Mouse (Mus musculus): ENCODE results near the gene Stx4a. TPM values are rescaled to one million over a fixed set of nuclear protein-coding genes. Genes with fewer than 3 reads are reported as not detected.
A peak's percentile ranks its signal among the peaks of the same experiment; 100 is the strongest.

The Stx4a gene
- polyA plus RNA-seq, 1 experiment from 2014 or later: 10.6 TPM

GRCm38 (mm10) chr7:127798591-127798990 is 25.5 kb upstream of the Stx4a start:
- Histone ChIP-seq H3K27me3 (ENCODE audit: control insufficient read depth, insufficient read depth, low read length) (no peaks in the 10 kb centered on the region), H3K4me3 (replicated peaks; ENCODE audit: low read length) (no peak overlapping the region), H3K9ac (no peak overlapping the region), H3K27ac (no peak overlapping the region), H3K4me1 (replicated peaks; ENCODE audit: control insufficient read depth, insufficient read depth, low read length) (0 out of 2 replicates have a peak, but pooled peaks cover 5% of the 10 kb centered on the region), H3K9me3 (ENCODE audit: control insufficient read depth, low read length) (no peaks in the 10 kb centered on the region), H3K36me3 (replicated peaks; ENCODE audit: control insufficient read depth, insufficient read depth) (peaks cover 74% of the 10 kb centered on the region), H3K4me2 (replicated peaks) (no peak overlapping the region)
- no peak for DNase-seq (ENCODE audit: low spot score)
- over 99% methylated on average over 4 of the region's 4 CpGs for WGBS
- no peak for ATAC-seq (ENCODE audit: low FRiP score)

DNA sequence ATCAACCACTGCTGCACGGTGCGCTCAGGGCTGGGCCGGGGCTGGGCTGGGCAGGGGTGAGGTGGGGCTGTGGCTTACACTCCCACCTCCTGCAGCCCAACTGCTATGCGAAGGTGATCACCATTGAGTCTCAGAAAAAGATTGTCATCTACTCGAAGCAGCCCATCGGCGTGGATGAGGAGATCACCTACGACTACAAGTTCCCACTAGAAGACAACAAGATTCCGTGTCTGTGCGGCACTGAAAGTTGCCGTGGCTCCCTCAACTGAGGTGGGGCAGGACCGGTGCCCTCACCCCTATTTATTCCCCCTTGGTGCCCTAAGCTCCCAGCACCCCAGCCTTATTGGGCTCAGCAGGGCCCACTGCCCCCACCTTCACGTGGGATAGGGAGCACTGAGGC is 24.9 kb upstream of the Stx4a start:
- DNase-seq (ENCODE audit: low spot score) (no peak), ATAC-seq (ENCODE audit: low FRiP score) (no peak)
- no peak overlapping the region for H3K27ac ChIP-seq
- WGBS: 95% methylated on average over 13 of the region's 13 CpGs
- 0 out of 2 replicates have a peak, but pooled peaks cover 5% of the 10 kb centered on the region for H3K4me1 ChIP-seq (replicated peaks; ENCODE audit: control insufficient read depth, insufficient read depth, low read length)
- H3K4me2 ChIP-seq (replicated peaks): no peak overlapping the region
- H3K9me3 ChIP-seq (ENCODE audit: control insufficient read depth, low read length): no peaks in the 10 kb centered on the region
- no peaks in the 10 kb centered on the region for H3K27me3 ChIP-seq (ENCODE audit: control insufficient read depth, insufficient read depth, low read length)
- H3K36me3 ChIP-seq (replicated peaks; ENCODE audit: control insufficient read depth, insufficient read depth): peaks cover 71% of the 10 kb centered on the region
- no peak overlapping the region for H3K4me3 ChIP-seq (replicated peaks; ENCODE audit: low read length)
- no peak overlapping the region for H3K9ac ChIP-seq

DNA sequence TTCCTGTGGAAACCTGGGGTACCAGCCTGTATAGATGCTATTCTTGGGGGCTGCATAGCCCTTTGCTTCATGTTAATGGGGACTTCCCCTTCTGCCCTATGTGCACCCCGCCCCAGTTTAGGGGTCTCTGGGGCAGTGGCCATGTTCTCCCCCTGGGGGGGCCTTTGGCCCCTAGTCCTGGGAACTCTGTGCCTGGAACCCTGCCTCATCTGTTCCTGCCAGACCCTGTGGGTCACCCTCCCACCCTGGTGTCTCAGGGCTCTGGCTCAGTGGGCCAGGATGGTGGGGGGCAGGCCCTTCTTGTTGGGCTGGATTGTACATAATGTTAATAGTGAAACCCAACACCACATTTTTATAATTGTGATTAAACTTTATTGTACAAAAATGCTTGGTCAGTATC is 24.4 kb upstream of the Stx4a start:
- H3K4me3 ChIP-seq (replicated peaks; ENCODE audit: low read length): no peak overlapping the region
- 0 out of 2 replicates have a peak, but pooled peaks cover 5% of the 10 kb centered on the region for H3K4me1 ChIP-seq (replicated peaks; ENCODE audit: control insufficient read depth, insufficient read depth, low read length)
- H3K9me3 ChIP-seq (ENCODE audit: control insufficient read depth, low read length): no peaks in the 10 kb centered on the region
- H3K36me3 ChIP-seq (replicated peaks; ENCODE audit: control insufficient read depth, insufficient read depth): peaks cover 66% of the 10 kb centered on the region
- WGBS: 100% methylated on average over 1 of the region's 1 CpGs
- H3K27me3 ChIP-seq (ENCODE audit: control insufficient read depth, insufficient read depth, low read length): no peaks in the 10 kb centered on the region
- H3K9ac ChIP-seq: no peak overlapping the region
- DNase-seq (ENCODE audit: low spot score): no peak
- ATAC-seq (ENCODE audit: low FRiP score): no peak
- no peak overlapping the region for H3K4me2 ChIP-seq (replicated peaks)
- peak overlapping the region; percentile 6; the same call in 1 of the 2 replicates for H3K27ac ChIP-seq

DNA sequence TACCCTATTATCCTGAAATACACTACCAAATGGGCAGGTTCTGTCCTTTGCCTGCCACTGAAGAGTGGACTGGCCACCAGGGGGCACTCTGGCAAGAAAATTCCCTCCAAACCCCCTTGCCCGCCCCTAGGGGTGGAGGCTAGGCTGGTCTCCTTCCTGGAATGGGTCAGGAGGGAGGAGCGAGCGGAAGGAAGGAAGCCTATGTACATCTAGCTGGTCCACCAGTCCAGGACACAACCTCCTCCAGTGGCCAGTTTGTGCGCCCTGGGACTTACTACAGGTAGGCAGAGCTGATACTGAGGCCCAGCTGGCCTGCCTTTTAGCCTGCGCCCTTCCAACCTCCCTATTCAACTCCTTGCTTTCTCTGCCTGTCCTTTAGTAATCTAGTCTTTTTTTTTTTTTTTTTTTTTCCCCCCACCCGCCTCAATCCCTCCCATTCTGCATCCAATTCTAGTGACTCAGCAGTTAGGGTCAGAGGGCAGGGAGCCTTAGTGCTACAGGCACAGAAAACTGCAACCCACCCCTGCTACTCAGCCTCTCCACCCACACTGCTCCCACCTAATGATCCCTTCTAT is 23.6 kb upstream of the Stx4a start, which contains the start of gene Hsd3b7:
Gene Hsd3b7, plus strand, starts transcription at position 170 of the 575 bp plus-strand sequence.
- Histone ChIP-seq H3K36me3 (replicated peaks; ENCODE audit: control insufficient read depth, insufficient read depth) (peaks cover 63% of the 10 kb centered on the region), H3K9ac (no peak within 1 kb of the TSS)

GRCm38 (mm10) chr7:127801010-127801621 is 23.0 kb upstream of the Stx4a start:
- Histone ChIP-seq H3K27me3 (ENCODE audit: control insufficient read depth, insufficient read depth, low read length) (no peaks in the 10 kb centered on the region), H3K36me3 (replicated peaks; ENCODE audit: control insufficient read depth, insufficient read depth) (peaks cover 61% of the 10 kb centered on the region), H3K9me3 (ENCODE audit: control insufficient read depth, low read length) (no peaks in the 10 kb centered on the region), H3K4me1 (replicated peaks; ENCODE audit: control insufficient read depth, insufficient read depth, low read length) (0 out of 2 replicates have a peak, but pooled peaks cover 5% of the 10 kb centered on the region), H3K4me3 (replicated peaks; ENCODE audit: low read length) (no peak overlapping the region), H3K9ac (no peak overlapping the region), H3K27ac (no peak overlapping the region), H3K4me2 (replicated peaks) (peak overlapping the region; percentile 24; the same call in 1 of the 2 replicates)
- ATAC-seq (ENCODE audit: low FRiP score) (0 out of 2 replicates have a peak, but pooled peaks have one; percentile 1), DNase-seq (ENCODE audit: low spot score) (no peak)
- WGBS: 91% methylated on average over 8 of the region's 8 CpGs

More for the DNA sequence above, 23.6 kb upstream of the Stx4a start, which contains the start of gene Hsd3b7:
- Histone ChIP-seq H3K4me3 (replicated peaks; ENCODE audit: low read length) (no peak within 1 kb of the TSS), H3K9me3 (ENCODE audit: control insufficient read depth, low read length) (no peaks in the 10 kb centered on the region), H3K27ac (peak within 1 kb of the TSS; percentile 6; the same call in 1 of the 2 replicates), H3K4me2 (replicated peaks) (peak within 1 kb of the TSS; percentile 24), H3K4me1 (replicated peaks; ENCODE audit: control insufficient read depth, insufficient read depth, low read length) (0 out of 2 replicates have a peak, but pooled peaks cover 5% of the 10 kb centered on the region), H3K27me3 (ENCODE audit: control insufficient read depth, insufficient read depth, low read length) (no peaks in the 10 kb centered on the region)
- DNase-seq (ENCODE audit: low spot score) (peak; percentile 80), ATAC-seq (ENCODE audit: low FRiP score) (peak; percentile 64)
- 44% methylated on average over 4 of the region's 6 CpGs for WGBS

DNA sequence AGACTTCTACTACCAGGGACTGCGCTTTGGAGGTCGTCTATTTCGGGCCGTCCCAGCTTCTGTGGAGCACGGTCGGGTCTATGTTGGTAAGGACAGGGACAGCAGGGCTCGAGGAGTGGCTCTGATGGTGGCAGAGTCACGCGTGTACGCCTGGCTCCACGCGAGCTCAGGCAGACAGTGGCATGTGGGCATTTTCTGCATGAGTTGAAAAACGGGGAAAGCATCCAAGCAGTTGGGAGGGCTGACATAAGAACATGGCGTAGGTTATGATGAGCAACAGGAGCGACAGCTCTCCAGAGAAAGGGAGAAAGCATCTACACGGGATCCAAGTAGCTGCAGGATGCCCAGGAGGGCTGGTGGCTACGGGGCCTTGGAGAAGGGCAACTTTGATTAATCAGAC is 21.8 kb upstream of the Stx4a start:
- Histone ChIP-seq H3K27me3 (ENCODE audit: control insufficient read depth, insufficient read depth, low read length) (no peaks in the 10 kb centered on the region), H3K4me3 (replicated peaks; ENCODE audit: low read length) (no peak overlapping the region), H3K9ac (no peak overlapping the region), H3K36me3 (replicated peaks; ENCODE audit: control insufficient read depth, insufficient read depth) (peaks cover 56% of the 10 kb centered on the region), H3K4me2 (replicated peaks) (no peak overlapping the region), H3K9me3 (ENCODE audit: control insufficient read depth, low read length) (no peaks in the 10 kb centered on the region), H3K4me1 (replicated peaks; ENCODE audit: control insufficient read depth, insufficient read depth, low read length) (0 out of 2 replicates have a peak, but pooled peaks cover 5% of the 10 kb centered on the region), H3K27ac (no peak overlapping the region)
- DNase-seq (ENCODE audit: low spot score) (no peak), ATAC-seq (ENCODE audit: low FRiP score) (no peak)
- WGBS: 93% methylated on average over 17 of the region's 17 CpGs

DNA sequence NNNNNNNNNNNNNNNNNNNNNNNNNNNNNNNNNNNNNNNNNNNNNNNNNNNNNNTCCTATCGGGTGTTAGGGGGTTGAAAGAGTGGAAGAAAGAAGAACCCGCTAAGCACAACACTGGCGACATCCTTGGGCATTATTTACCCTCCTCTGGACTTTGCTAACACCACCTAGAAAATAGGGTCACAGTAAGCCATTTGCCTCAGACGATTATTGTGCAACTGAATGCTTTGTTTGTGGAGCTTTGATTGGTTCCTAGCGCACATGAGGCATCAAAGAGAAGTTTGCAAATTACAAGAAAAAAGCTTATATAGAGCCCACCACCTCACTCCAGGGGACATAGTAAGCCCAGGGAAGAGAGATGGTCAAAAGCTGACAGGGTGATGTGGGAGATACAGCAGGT is 15.3 kb upstream of the Stx4a start:
- H3K4me3 ChIP-seq (replicated peaks; ENCODE audit: low read length): no peak overlapping the region
- no peaks in the 10 kb centered on the region for H3K9me3 ChIP-seq (ENCODE audit: control insufficient read depth, low read length)
- peaks cover 78% of the 10 kb centered on the region for H3K36me3 ChIP-seq (replicated peaks; ENCODE audit: control insufficient read depth, insufficient read depth)
- H3K4me1 ChIP-seq (replicated peaks; ENCODE audit: control insufficient read depth, insufficient read depth, low read length): no peaks in the 10 kb centered on the region
- no peak overlapping the region for H3K9ac ChIP-seq
- no peak overlapping the region for H3K4me2 ChIP-seq (replicated peaks)
- H3K27ac ChIP-seq: no peak overlapping the region
- DNase-seq (ENCODE audit: low spot score) (no peak), ATAC-seq (ENCODE audit: low FRiP score) (no peak)
- WGBS: 80% methylated on average over 5 of the region's 5 CpGs
- H3K27me3 ChIP-seq (ENCODE audit: control insufficient read depth, insufficient read depth, low read length): no peaks in the 10 kb centered on the region

DNA sequence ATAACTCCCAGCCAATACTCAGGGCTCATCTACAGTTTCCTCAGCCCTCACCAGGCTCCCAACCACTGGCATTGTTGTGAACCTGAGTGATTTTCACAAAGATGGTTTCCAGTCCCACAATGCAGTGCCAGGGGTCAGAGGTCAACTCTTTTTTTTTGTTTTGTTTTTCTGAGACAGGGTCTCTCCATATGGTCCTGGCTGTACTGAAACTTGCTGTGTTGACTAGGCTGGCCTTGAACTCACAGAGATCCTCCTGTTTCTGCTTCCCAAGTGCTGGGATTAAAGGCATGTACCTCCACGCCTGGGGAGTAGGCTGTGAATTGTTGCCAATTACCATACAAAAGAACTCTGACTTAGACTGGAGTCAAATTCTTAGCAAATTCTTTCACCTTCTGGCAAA is 14.2 kb upstream of the Stx4a start:
- H3K27ac ChIP-seq: no peak overlapping the region
- no peak overlapping the region for H3K4me3 ChIP-seq (replicated peaks; ENCODE audit: low read length)
- no peak overlapping the region for H3K9ac ChIP-seq
- no peak for ATAC-seq (ENCODE audit: low FRiP score)
- no peaks in the 10 kb centered on the region for H3K4me1 ChIP-seq (replicated peaks; ENCODE audit: control insufficient read depth, insufficient read depth, low read length)
- H3K9me3 ChIP-seq (ENCODE audit: control insufficient read depth, low read length): no peaks in the 10 kb centered on the region
- H3K36me3 ChIP-seq (replicated peaks; ENCODE audit: control insufficient read depth, insufficient read depth): peaks cover 87% of the 10 kb centered on the region
- no peaks in the 10 kb centered on the region for H3K27me3 ChIP-seq (ENCODE audit: control insufficient read depth, insufficient read depth, low read length)
- no peak for DNase-seq (ENCODE audit: low spot score)
- H3K4me2 ChIP-seq (replicated peaks): no peak overlapping the region
- 94% methylated on average over 1 of the region's 1 CpGs for WGBS

- Histone ChIP-seq H3K4me3 (replicated peaks; ENCODE audit: low read length) (no peak overlapping the region), H3K36me3 (replicated peaks; ENCODE audit: control insufficient read depth, insufficient read depth) (peaks cover 89% of the 10 kb centered on the region), H3K9ac (no peak overlapping the region), H3K4me1 (replicated peaks; ENCODE audit: control insufficient read depth, insufficient read depth, low read length) (no peaks in the 10 kb centered on the region), H3K4me2 (replicated peaks) (no peak overlapping the region), H3K9me3 (ENCODE audit: control insufficient read depth, low read length) (no peaks in the 10 kb centered on the region), H3K27ac (no peak overlapping the region), H3K27me3 (ENCODE audit: control insufficient read depth, insufficient read depth, low read length) (no peaks in the 10 kb centered on the region)
- ATAC-seq (ENCODE audit: low FRiP score): no peak
- WGBS: 77% methylated on average over 10 of the region's 10 CpGs
- DNase-seq (ENCODE audit: low spot score): no peak
These were observed 13.4 kb upstream of the Stx4a start for GRCm38 (mm10) chr7:127810650-127811049.
